Mouse (Mus musculus): ENCODE measurements around the gene Stxbp1. TPM values are rescaled to one million over a fixed set of nuclear protein-coding genes. Genes with fewer than 3 reads are reported as not detected.

Stxbp1 gene
- polyA plus RNA-seq, 1 experiment from 2014 or later = 21.9 TPM

DNA sequence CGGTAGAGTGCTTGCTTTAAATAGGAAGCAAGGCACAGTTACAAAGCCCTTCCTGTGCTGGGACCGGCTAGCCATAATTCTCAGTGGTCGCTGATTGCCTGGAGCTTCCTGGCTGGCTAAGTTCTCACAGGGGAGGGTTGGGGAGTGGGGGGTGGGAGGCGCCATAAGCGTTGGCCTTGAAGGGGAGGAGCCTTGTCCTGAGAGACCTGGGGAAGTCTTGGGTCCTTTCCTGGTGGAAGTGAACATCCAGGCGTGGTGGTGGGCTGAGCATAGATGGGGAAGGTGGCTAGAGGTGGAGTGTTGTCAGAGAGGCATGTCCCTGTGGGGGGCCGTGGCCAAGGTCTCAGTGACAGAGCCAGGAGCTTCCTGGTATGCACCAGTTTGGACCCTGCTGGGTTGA is 37.7 kb upstream of the Stxbp1 start:
- no peak; the same call in 1 of the 2 replicates for ATAC-seq (ENCODE audit: low read depth)

DNA sequence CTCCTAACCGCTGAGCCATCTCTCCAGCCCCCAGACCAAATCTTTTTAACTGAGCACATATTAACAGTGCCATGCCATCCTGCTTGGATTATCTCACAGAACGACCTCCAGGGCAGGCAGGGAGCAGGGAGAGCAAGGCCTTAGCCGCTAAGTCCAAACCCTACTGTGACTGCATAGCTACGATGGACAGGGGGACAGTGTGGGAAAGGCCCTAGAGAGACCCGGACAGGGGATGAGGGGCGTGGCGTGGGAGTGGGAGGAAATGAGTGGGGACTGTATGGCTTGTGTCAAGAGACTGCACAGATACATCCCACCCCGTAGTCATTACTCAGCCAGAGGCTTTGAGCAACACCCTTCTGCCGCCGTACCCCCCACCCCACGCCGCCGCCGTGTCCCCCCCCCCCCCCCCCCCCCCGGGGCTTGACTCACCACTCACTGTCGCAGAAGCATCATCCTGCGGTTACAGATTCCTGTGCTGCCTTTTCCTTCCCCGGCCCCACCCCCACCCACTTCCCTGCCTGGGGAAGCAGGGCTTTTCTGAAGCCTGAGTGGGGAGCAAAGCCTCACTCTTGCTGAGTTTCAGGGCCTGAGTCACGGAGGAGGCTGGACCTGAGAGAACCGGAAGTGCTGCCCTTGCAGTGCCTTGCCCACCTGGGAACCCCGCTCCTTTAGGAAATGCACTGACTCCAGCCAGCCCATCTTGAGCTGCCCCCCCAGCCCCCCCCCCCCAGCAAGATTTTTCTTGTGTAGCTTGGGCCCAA is 35.4 kb upstream of the Stxbp1 start:
- H3K27ac ChIP-seq (ENCODE audit: low read length) = peak overlapping the region; percentile 97
- H3K36me3 ChIP-seq (ENCODE audit: control insufficient read depth, insufficient read depth, low read length) = no peaks in the 10 kb centered on the region
- H3K9ac ChIP-seq (ENCODE audit: low read length) = peak overlapping the region; percentile 21
- H3K4me1 ChIP-seq (replicated peaks; ENCODE audit: control insufficient read depth, insufficient read depth, low read length) = peaks cover 76% of the 10 kb centered on the region
- ATAC-seq (ENCODE audit: low read depth) = peak; percentile 18
- H3K27me3 ChIP-seq (ENCODE audit: control insufficient read depth, insufficient read depth, low read depth, low read length) = no peaks in the 10 kb centered on the region
- peak overlapping the region; percentile 13 for H3K4me3 ChIP-seq (ENCODE audit: low read length)
- 18% methylated on average over 11 of the region's 21 CpGs for WGBS
- no peaks in the 10 kb centered on the region for H3K9me3 ChIP-seq (ENCODE audit: control insufficient read depth, low read length)
- H3K4me2 ChIP-seq (ENCODE audit: low read depth, low read length) = peak overlapping the region; percentile 43

More for the DNA sequence above, 37.7 kb upstream of the Stxbp1 start:
- Histone ChIP-seq H3K36me3 (ENCODE audit: control insufficient read depth, insufficient read depth, low read length) (no peaks in the 10 kb centered on the region), H3K27me3 (ENCODE audit: control insufficient read depth, insufficient read depth, low read depth, low read length) (no peaks in the 10 kb centered on the region), H3K9ac (ENCODE audit: low read length) (0 out of 2 replicates have a peak overlapping the region, but pooled peaks have one; percentile 32), H3K9me3 (ENCODE audit: control insufficient read depth, low read length) (no peaks in the 10 kb centered on the region), H3K4me3 (ENCODE audit: low read length) (no peak overlapping the region), H3K27ac (ENCODE audit: low read length) (peak overlapping the region; percentile 68), H3K4me1 (replicated peaks; ENCODE audit: control insufficient read depth, insufficient read depth, low read length) (peaks cover 82% of the 10 kb centered on the region), H3K4me2 (ENCODE audit: low read depth, low read length) (0 out of 2 replicates have a peak overlapping the region, but pooled peaks have one; percentile 6)
- 17% methylated on average over 7 of the region's 7 CpGs for WGBS

DNA sequence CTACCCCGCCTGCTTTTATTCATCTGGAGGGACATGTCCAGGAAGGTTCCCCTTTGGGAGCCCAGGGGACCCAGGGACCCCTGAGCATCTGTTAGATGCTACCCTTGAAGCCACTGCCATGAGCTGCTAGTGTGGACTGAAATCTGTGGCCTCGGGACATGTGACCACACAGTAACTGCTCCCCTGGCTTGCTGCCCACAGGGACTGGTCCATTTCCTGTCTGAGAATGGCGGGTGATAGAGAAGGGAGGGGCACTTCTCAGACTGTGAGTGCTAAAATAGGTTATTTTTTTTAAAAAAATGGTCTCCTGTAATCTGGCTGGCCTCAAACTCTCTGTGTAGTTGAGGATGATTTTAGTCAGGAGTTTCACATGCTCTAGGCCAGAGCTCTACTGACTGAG is 34.7 kb upstream of the Stxbp1 start:
- ATAC-seq (ENCODE audit: low read depth) = peak; percentile 48; the same call in 1 of the 2 replicates
- H3K36me3 ChIP-seq (ENCODE audit: control insufficient read depth, insufficient read depth, low read length) = no peaks in the 10 kb centered on the region
- no peak overlapping the region for H3K4me3 ChIP-seq (ENCODE audit: low read length)
- H3K9me3 ChIP-seq (ENCODE audit: control insufficient read depth, low read length) = no peaks in the 10 kb centered on the region
- H3K27ac ChIP-seq (ENCODE audit: low read length) = peak overlapping the region; percentile 97
- WGBS = 15% methylated on average over 3 of the region's 3 CpGs
- H3K9ac ChIP-seq (ENCODE audit: low read length) = peak overlapping the region; percentile 55
- H3K4me2 ChIP-seq (ENCODE audit: low read depth, low read length) = peak overlapping the region; percentile 0; the same call in 1 of the 2 replicates
- H3K27me3 ChIP-seq (ENCODE audit: control insufficient read depth, insufficient read depth, low read depth, low read length) = no peaks in the 10 kb centered on the region
- peaks cover 74% of the 10 kb centered on the region for H3K4me1 ChIP-seq (replicated peaks; ENCODE audit: control insufficient read depth, insufficient read depth, low read length)

DNA sequence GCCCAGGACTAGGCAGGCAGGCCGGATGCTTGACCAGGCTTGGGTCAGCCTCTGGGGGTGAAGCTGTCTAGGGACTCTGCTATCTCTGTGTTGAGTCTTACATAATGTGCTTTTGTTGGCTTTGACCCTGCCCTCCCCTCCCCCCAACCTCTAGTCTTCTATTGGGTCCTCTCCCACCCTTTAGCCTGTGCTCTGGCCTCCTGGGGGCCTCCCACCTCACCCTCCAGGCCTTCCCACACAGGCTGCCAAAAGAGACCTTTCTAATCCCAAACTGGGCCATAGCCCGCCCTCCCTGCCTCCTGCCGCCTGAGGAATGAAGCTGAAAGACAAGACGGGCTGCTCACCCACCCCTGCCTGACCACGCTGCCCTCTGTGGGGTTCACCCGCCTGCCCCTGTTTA is 34.0 kb upstream of the Stxbp1 start:
- Histone ChIP-seq H3K4me1 (replicated peaks; ENCODE audit: control insufficient read depth, insufficient read depth, low read length) (peaks cover 74% of the 10 kb centered on the region), H3K36me3 (ENCODE audit: control insufficient read depth, insufficient read depth, low read length) (no peaks in the 10 kb centered on the region), H3K9ac (ENCODE audit: low read length) (peak overlapping the region; percentile 55)

DNA sequence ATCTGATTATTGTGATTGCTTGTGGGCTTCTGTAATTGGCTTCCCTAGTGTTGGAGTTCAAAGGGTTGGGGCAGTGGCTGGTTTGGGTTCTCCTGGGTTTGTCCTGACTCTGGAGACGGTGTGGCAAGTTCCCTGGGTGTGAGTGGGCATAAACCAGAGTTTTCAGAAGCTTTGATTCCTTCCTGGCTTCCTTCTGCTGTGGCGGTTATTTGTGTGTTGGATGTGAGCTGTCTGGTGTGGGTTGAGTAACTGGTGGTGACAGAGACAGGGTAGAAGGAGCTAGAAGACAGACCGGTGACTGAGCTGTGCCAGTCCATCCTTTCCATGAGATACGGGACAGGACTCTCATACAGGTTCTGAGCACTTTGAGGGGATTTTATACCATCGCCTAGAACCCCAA is 32.5 kb upstream of the Stxbp1 start:
- Histone ChIP-seq H3K27ac (ENCODE audit: low read length) (peak overlapping the region; percentile 97), H3K9ac (ENCODE audit: low read length) (peak overlapping the region; percentile 96), H3K4me1 (replicated peaks; ENCODE audit: control insufficient read depth, insufficient read depth, low read length) (peaks cover 73% of the 10 kb centered on the region), H3K27me3 (ENCODE audit: control insufficient read depth, insufficient read depth, low read depth, low read length) (no peaks in the 10 kb centered on the region), H3K9me3 (ENCODE audit: control insufficient read depth, low read length) (no peaks in the 10 kb centered on the region), H3K4me3 (ENCODE audit: low read length) (peak overlapping the region; percentile 91), H3K4me2 (ENCODE audit: low read depth, low read length) (peak overlapping the region; percentile 80), H3K36me3 (ENCODE audit: control insufficient read depth, insufficient read depth, low read length) (no peaks in the 10 kb centered on the region)
- 59% methylated on average over 5 of the region's 5 CpGs for WGBS
- ATAC-seq (ENCODE audit: low read depth) = no peak

More for the DNA sequence above, 34.0 kb upstream of the Stxbp1 start:
- H3K4me2 ChIP-seq (ENCODE audit: low read depth, low read length) = peak overlapping the region; percentile 0
- no peak overlapping the region for H3K4me3 ChIP-seq (ENCODE audit: low read length)
- 30% methylated on average over 6 of the region's 6 CpGs for WGBS
- ATAC-seq (ENCODE audit: low read depth) = no peak
- H3K27me3 ChIP-seq (ENCODE audit: control insufficient read depth, insufficient read depth, low read depth, low read length) = no peaks in the 10 kb centered on the region
- H3K9me3 ChIP-seq (ENCODE audit: control insufficient read depth, low read length) = no peaks in the 10 kb centered on the region
- peak overlapping the region; percentile 97 for H3K27ac ChIP-seq (ENCODE audit: low read length)

DNA sequence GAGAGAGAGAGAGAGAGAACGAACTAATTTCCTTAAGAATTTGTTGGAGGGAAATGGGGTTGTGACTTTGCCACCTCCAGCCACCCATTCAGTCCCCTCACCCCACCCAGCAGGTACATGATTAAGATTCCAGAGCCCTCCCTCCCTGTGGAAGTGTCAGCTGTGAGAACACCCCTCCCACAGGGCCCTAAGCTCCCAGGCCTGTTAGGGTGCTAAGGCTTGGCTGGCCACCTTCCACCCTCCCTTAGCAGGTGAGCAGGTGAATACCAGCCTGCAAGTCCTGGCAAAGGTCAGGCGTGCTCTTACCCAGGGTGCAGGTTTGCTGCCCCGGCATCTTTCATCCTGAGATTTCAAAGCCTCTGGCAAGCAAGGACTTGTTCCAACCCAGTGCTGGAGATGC is 31.4 kb upstream of the Stxbp1 start:
- Histone ChIP-seq H3K36me3 (ENCODE audit: control insufficient read depth, insufficient read depth, low read length) (no peaks in the 10 kb centered on the region), H3K27me3 (ENCODE audit: control insufficient read depth, insufficient read depth, low read depth, low read length) (no peaks in the 10 kb centered on the region), H3K4me3 (ENCODE audit: low read length) (peak overlapping the region; percentile 91), H3K9ac (ENCODE audit: low read length) (peak overlapping the region; percentile 96), H3K9me3 (ENCODE audit: control insufficient read depth, low read length) (no peaks in the 10 kb centered on the region), H3K4me1 (replicated peaks; ENCODE audit: control insufficient read depth, insufficient read depth, low read length) (peaks cover 74% of the 10 kb centered on the region), H3K27ac (ENCODE audit: low read length) (peak overlapping the region; percentile 97), H3K4me2 (ENCODE audit: low read depth, low read length) (peak overlapping the region; percentile 80)
- WGBS = 54% methylated on average over 3 of the region's 3 CpGs
- ATAC-seq (ENCODE audit: low read depth) = peak; percentile 17

DNA sequence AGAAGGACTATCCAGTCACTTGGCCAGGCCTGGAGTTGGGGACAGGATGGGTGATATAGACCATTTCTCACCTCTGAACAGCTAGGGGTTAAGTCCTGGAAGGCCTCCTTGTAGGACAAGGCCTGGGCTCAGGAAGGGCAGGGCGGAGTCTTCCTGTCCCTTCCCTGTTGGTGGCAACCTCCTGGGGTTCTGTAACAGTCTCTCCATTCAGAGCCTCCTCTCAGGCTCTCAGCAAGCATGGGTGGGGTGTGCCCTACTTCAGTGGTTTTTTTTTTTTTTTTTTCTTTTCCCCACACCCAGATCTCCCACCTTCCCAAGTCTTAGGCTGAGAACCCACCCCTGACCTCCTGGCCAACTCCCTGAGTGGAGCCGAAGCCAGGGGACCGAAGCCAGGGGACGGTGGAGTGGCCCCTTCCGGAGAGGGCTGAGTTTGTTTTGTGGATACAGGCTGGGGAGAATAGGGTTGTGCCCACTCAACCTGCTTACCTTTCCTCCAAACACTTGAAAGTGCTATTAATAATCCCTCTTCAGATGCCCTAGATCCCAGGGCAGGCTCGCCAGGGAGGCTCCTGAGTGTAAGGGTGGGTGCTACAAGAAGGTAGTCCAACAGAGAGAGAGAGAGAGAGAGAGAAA is 30.8 kb upstream of the Stxbp1 start:
- Histone ChIP-seq H3K4me1 (replicated peaks; ENCODE audit: control insufficient read depth, insufficient read depth, low read length) (peaks cover 70% of the 10 kb centered on the region), H3K36me3 (ENCODE audit: control insufficient read depth, insufficient read depth, low read length) (no peaks in the 10 kb centered on the region), H3K4me2 (ENCODE audit: low read depth, low read length) (peak overlapping the region; percentile 80), H3K9ac (ENCODE audit: low read length) (peak overlapping the region; percentile 96), H3K27me3 (ENCODE audit: control insufficient read depth, insufficient read depth, low read depth, low read length) (no peaks in the 10 kb centered on the region), H3K27ac (ENCODE audit: low read length) (peak overlapping the region; percentile 97), H3K9me3 (ENCODE audit: control insufficient read depth, low read length) (no peaks in the 10 kb centered on the region), H3K4me3 (ENCODE audit: low read length) (peak overlapping the region; percentile 91)
- ATAC-seq (ENCODE audit: low read depth) = peak; percentile 59
- WGBS = 28% methylated on average over 6 of the region's 6 CpGs

DNA sequence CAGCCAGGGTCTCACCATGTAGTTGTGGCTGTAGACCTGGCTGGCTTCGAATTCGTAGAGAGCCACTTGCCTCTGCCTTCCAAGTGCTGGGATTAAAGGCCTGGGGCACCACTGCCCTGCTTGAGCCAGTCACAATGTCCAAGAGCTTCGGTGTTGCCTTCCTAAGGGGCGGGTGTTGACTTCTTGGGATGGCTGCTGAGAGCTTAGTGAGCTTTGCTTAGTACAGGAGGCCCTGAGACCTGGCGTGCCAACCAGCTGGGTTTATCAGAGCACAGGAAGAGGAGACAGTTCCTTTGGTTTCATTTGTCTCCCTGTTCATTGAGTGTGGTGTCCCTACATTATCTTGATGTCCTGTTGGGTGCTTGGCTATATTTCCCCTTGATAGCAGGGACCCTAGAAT is 30.3 kb upstream of the Stxbp1 start:
- Histone ChIP-seq H3K4me2 (ENCODE audit: low read depth, low read length) (peak overlapping the region; percentile 80), H3K9me3 (ENCODE audit: control insufficient read depth, low read length) (no peaks in the 10 kb centered on the region), H3K9ac (ENCODE audit: low read length) (peak overlapping the region; percentile 96), H3K4me3 (ENCODE audit: low read length) (peak overlapping the region; percentile 91), H3K27ac (ENCODE audit: low read length) (peak overlapping the region; percentile 97), H3K27me3 (ENCODE audit: control insufficient read depth, insufficient read depth, low read depth, low read length) (no peaks in the 10 kb centered on the region), H3K4me1 (replicated peaks; ENCODE audit: control insufficient read depth, insufficient read depth, low read length) (peaks cover 66% of the 10 kb centered on the region), H3K36me3 (ENCODE audit: control insufficient read depth, insufficient read depth, low read length) (no peaks in the 10 kb centered on the region)
- ATAC-seq (ENCODE audit: low read depth) = no peak
- 16% methylated on average over 5 of the region's 5 CpGs for WGBS
